Mouse (Mus musculus) lung, postnatal 0 days (tissue): ENCODE measurements at regions not wholly inside any gene's neighbourhood (a gene's known extent, or its start where the extent isn't known, plus 50 kb on each side); places are given as distances from the start of the nearest gene placed in this dataset.

Experiments
- ATAC-seq: fragments of 200-750 bp; cut with Nextera tagmentation; 2 replicates; pipeline ENCODE4 v1.8.0; 2017; ENCODE audit warnings: moderate library complexity
- DNase-seq: peaks from one replicate; pipeline ENCODE4 v3.0.0-alpha.2; 2016; ENCODE audit warnings: low spot score
- H3K27ac ChIP-seq: fragments of 300-500 bp; sonication (generic); 2 replicates; pipeline ENCODE4 v1.5.1; 2014; ENCODE audit warnings: antibody characterized with exemption, mild to moderate bottlenecking, low read length, mixed read lengths
- H3K27me3 ChIP-seq: fragments of 300-500 bp; sonication (generic); replicated peaks from 2 replicates; pipeline ENCODE4 v1.6.1; 2014; ENCODE audit warnings: low read length, mixed read lengths; ENCODE audit not compliant: insufficient read depth
- H3K36me3 ChIP-seq: fragments of 300-500 bp; sonication (generic); 2 replicates; pipeline ENCODE4 v1.6.1; 2014; ENCODE audit warnings: low read length, mixed read lengths; ENCODE audit not compliant: insufficient read depth
- H3K4me1 ChIP-seq: fragments of 300-500 bp; sonication (generic); 2 replicates; pipeline ENCODE4 v1.6.1; 2014; ENCODE audit warnings: antibody characterized with exemption, low read depth, low read length, mixed read lengths; ENCODE audit not compliant: insufficient read depth
- H3K4me2 ChIP-seq: fragments of 300-500 bp; sonication (generic); replicated peaks from 2 replicates; pipeline ENCODE4 v1.6.1; 2014; ENCODE audit warnings: low read depth, mild to moderate bottlenecking, low read length, moderate library complexity, mixed read lengths
- H3K4me3 ChIP-seq: fragments of 300-500 bp; sonication (generic); 2 replicates; pipeline ENCODE4 v1.5.1; 2014; ENCODE audit warnings: low read depth, low read length
- H3K9ac ChIP-seq: fragments of 300-500 bp; sonication (generic); replicated peaks from 2 replicates; pipeline ENCODE4 v1.6.1; 2014; ENCODE audit warnings: low read depth, mild to moderate bottlenecking
- H3K9me3 ChIP-seq: fragments of 300-500 bp; sonication (generic); 2 replicates; pipeline ENCODE4 v1.6.1; 2016; ENCODE audit warnings: low read length, mixed read lengths
- CTCF ChIP-seq: IDR thresholded peaks from 2 replicates; pipeline ENCODE4 v1.5.1; 2016; ENCODE audit warnings: antibody characterized with exemption, mild to moderate bottlenecking
- EP300 ChIP-seq: IDR thresholded peaks from 2 replicates; pipeline ENCODE4 v1.6.1; 2016; ENCODE audit warnings: antibody characterized with exemption, mild to moderate bottlenecking, control low read depth
- WGBS: fragments of 180-500 bp; shearing (Covaris S2); extraction: QIAGEN DNeasy Blood & Tissue Kit; methylation state at CpG from one replicate; pipeline ENCODE4 v1.1.7; 2014; 5-methylcytosine and 5-hydroxymethylcytosine counted together

GRCm38 (mm10) chr7:145094134-145094526, 113.8 kb downstream of the 1810010D01Rik start:
- no peaks in the 10 kb centered on the region for H3K9me3 ChIP-seq
- no peaks in the 10 kb centered on the region for H3K36me3 ChIP-seq
- H3K27me3 ChIP-seq = no peaks in the 10 kb centered on the region
- no peak overlapping the region for H3K27ac ChIP-seq
- ATAC-seq (no peak), DNase-seq (no peak)
- H3K4me1 ChIP-seq = no peaks in the 10 kb centered on the region
- TF ChIP-seq CTCF = no peak
- no peak for TF ChIP-seq EP300
- WGBS = 64% methylated on average over 7 of the region's 7 CpGs
- no peak overlapping the region for H3K4me3 ChIP-seq
- no peak overlapping the region for H3K9ac ChIP-seq
- no peak overlapping the region for H3K4me2 ChIP-seq

- no peak for DNase-seq
- WGBS = 73% methylated on average over 3 of the region's 3 CpGs
- TF ChIP-seq EP300 (no peak), CTCF (no peak)
Observed at GRCm38 (mm10) chr7:145093417-145094133, 114.3 kb downstream of the 1810010D01Rik start.

GRCm38 (mm10) chr7:145092392-145093176, 115.3 kb downstream of the 1810010D01Rik start:
- Histone ChIP-seq H3K27me3 (no peaks in the 10 kb centered on the region), H3K9ac (no peak overlapping the region), H3K9me3 (no peaks in the 10 kb centered on the region), H3K4me3 (no peak overlapping the region), H3K27ac (no peak overlapping the region), H3K4me2 (no peak overlapping the region), H3K36me3 (no peaks in the 10 kb centered on the region), H3K4me1 (no peaks in the 10 kb centered on the region)
- ATAC-seq = no peak
- TF ChIP-seq EP300 = no peak
- DNase-seq = no peak
- 69% methylated on average over 6 of the region's 6 CpGs for WGBS

More at GRCm38 (mm10) chr7:145093417-145094133, 114.3 kb downstream of the 1810010D01Rik start:
- no peak for ATAC-seq
- H3K36me3 ChIP-seq = no peaks in the 10 kb centered on the region
- H3K4me3 ChIP-seq = no peak overlapping the region
- H3K9me3 ChIP-seq = no peaks in the 10 kb centered on the region
- H3K4me2 ChIP-seq = no peak overlapping the region
- no peak overlapping the region for H3K27ac ChIP-seq
- no peaks in the 10 kb centered on the region for H3K27me3 ChIP-seq
- H3K4me1 ChIP-seq = no peaks in the 10 kb centered on the region
- no peak overlapping the region for H3K9ac ChIP-seq

GRCm38 (mm10) chr7:145090849-145091248, 117.1 kb downstream of the 1810010D01Rik start:
- H3K27ac ChIP-seq = no peak overlapping the region
- no peak overlapping the region for H3K4me3 ChIP-seq
- TF ChIP-seq CTCF (no peak), EP300 (no peak)
- 83% methylated on average over 4 of the region's 4 CpGs for WGBS
- no peaks in the 10 kb centered on the region for H3K9me3 ChIP-seq
- H3K9ac ChIP-seq = no peak overlapping the region
- ATAC-seq (no peak), DNase-seq (no peak)
- no peaks in the 10 kb centered on the region for H3K4me1 ChIP-seq
- no peak overlapping the region for H3K4me2 ChIP-seq
- no peaks in the 10 kb centered on the region for H3K27me3 ChIP-seq
- H3K36me3 ChIP-seq = no peaks in the 10 kb centered on the region

- Histone ChIP-seq H3K4me3 (no peak overlapping the region), H3K27me3 (no peaks in the 10 kb centered on the region), H3K9ac (no peak overlapping the region), H3K27ac (no peak overlapping the region), H3K4me2 (no peak overlapping the region), H3K9me3 (no peaks in the 10 kb centered on the region), H3K36me3 (no peaks in the 10 kb centered on the region), H3K4me1 (no peaks in the 10 kb centered on the region)
- ATAC-seq (no peak), DNase-seq (no peak)
- TF ChIP-seq EP300 = no peak
- no peak for TF ChIP-seq CTCF
- 67% methylated on average over 3 of the region's 3 CpGs for WGBS
Observed at GRCm38 (mm10) chr7:145089315-145089721, 118.6 kb downstream of the 1810010D01Rik start.

- 95% methylated on average over 3 of the region's 3 CpGs for WGBS
- Histone ChIP-seq H3K9ac (no peak overlapping the region), H3K9me3 (no peaks in the 10 kb centered on the region), H3K4me2 (no peak overlapping the region), H3K36me3 (no peaks in the 10 kb centered on the region), H3K4me1 (no peaks in the 10 kb centered on the region), H3K27me3 (no peaks in the 10 kb centered on the region), H3K27ac (no peak overlapping the region), H3K4me3 (no peak overlapping the region)
- ATAC-seq (no peak), DNase-seq (no peak)
- no peak for TF ChIP-seq EP300
- no peak for TF ChIP-seq CTCF
Observed at GRCm38 (mm10) chr7:145088655-145089054, 119.3 kb downstream of the 1810010D01Rik start.
